Mouse (Mus musculus) cerebellum, adult 2 months (tissue): ENCODE measurements around the gene Ints3. TPM values are rescaled to one million over a fixed set of nuclear protein-coding genes. Genes with fewer than 3 reads are reported as not detected.
A peak's percentile ranks its signal among the peaks of the same experiment; 100 is the strongest.

Experiments used
- DNase-seq, 2 experiments: peaks; one replicate each; pipeline ENCODE4 v3.0.0; 2021
- H3K27ac ChIP-seq: fragments of 200-500 bp; 2 replicates; pipeline ENCODE4 v1.5.1; 2012; ENCODE audit warnings: low read length, control low read depth, inconsistent platforms; ENCODE audit not compliant: insufficient read depth
- H3K27me3 ChIP-seq: fragments of 200-500 bp; 2 replicates; pipeline ENCODE4 v1.6.1; 2012; ENCODE audit warnings: inconsistent platforms, mild to moderate bottlenecking, low read length, moderate library complexity; ENCODE audit not compliant: control insufficient read depth, insufficient read depth
- H3K4me1 ChIP-seq: fragments of 200-500 bp; 2 replicates; pipeline ENCODE4 v1.6.1; 2011; ENCODE audit warnings: low read length; ENCODE audit not compliant: control insufficient read depth, insufficient read depth
- H3K4me3 ChIP-seq: fragments of 200-500 bp; replicated peaks from 2 replicates; pipeline ENCODE3; 2011; ENCODE audit warnings: mild to moderate bottlenecking, low read depth, low read length, control low read depth; ENCODE audit not compliant: insufficient read depth
- CTCF ChIP-seq: fragments of 200-500 bp; IDR thresholded peaks from 2 replicates; pipeline ENCODE4 v1.5.1; 2011; ENCODE audit warnings: low read depth, mild to moderate bottlenecking, control low read depth, low read length, moderate library complexity, borderline replicate concordance; ENCODE audit not compliant: insufficient read depth
- POLR2A ChIP-seq: fragments of 200-500 bp; IDR thresholded peaks from 2 replicates; pipeline ENCODE4 v1.6.1; 2011; ENCODE audit warnings: low read length, control low read depth, borderline replicate concordance; ENCODE audit not compliant: insufficient read depth
- WGBS: fragments of 180-500 bp; shearing (Covaris S2); methylation state at CpG from one replicate; pipeline ENCODE4 v1.1.7; 2018; 5-methylcytosine and 5-hydroxymethylcytosine counted together
- polyA plus RNA-seq: library from polyadenylated mRNA; depleted of rRNA; stranded (reverse); fragments of >200 nt; gene quantifications from 2 replicates; pipeline ENCODE4 v1.2.3, GENCODE M21; 2012

Ints3 gene
- polyA plus RNA-seq, 1 experiment, result 48.5 TPM

DNA sequence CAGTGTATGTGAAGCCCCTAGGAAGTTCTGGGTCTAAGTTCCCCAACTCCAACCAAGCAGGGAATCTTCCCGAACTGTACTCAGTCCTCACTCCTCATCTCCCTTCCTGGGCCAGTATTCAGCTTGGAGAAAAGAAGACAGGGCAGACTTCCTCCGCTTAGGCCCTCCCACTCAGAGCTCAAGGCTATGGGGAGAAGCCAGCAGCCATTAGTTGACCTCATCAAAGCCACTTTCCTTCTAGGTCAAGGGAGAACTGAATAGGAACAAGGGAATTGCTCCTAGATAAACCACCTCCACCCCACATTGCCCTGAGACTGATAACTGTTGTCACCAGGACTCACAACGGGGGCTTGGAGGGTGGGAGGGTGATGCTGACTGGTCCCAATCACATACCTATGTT is 29.3 kb downstream of the Ints3 start:
- TF ChIP-seq CTCF, result no peak
- TF ChIP-seq POLR2A, result no peak
- no peak for DNase-seq
- no peak overlapping the region for H3K4me3 ChIP-seq
- H3K27me3 ChIP-seq, result no peaks in the 10 kb centered on the region
- WGBS, result 92% methylated on average over 3 of the region's 3 CpGs
- H3K27ac ChIP-seq, result no peak overlapping the region
- H3K4me1 ChIP-seq, result no peaks in the 10 kb centered on the region

DNA sequence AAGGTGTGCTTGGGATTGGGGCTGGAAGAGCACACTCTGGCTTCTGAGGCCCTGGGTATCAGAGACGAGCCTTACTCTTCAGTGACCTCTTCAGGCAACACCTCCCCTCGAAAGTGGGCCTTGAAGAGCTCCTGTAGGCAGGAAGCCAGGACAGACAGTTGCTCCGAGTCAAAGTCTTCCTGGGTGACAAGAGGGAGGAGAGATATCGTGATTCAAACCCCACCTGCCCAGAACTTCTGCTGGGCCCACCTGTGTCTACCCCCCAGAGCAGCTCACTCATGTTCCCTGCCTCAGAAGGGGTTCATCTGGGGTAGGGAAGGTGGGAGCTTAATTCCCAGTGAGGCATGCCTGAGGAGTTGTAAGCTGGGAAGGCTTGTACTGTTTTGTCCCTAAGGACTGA is 32.4 kb downstream of the Ints3 start:
- no peak for DNase-seq
- Histone ChIP-seq H3K27ac (no peak overlapping the region), H3K27me3 (no peaks in the 10 kb centered on the region), H3K4me3 (no peak overlapping the region), H3K4me1 (no peaks in the 10 kb centered on the region)
- 60% methylated on average over 4 of the region's 4 CpGs for WGBS
- TF ChIP-seq POLR2A, result no peak
- TF ChIP-seq CTCF, result no peak

DNA sequence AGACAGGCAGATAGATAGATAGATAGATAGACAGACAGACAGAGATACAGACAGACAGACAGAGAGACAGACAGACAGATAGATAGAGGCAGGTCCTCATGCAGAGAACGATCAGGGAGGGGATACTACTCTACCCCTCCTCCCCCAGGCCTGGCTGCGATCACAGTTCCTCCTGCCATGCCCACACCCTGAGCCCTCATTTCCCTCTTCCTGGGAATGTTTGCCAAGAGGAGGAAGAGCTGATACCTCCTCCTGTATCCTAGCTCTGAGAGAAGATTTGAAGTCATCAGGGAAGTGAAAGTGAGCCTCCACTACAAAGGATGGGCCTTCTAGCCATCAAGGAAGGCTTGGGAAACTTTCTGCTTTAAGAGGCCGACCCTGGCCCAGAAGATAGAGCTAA is 37.8 kb downstream of the Ints3 start:
- Histone ChIP-seq H3K4me1 (no peaks in the 10 kb centered on the region), H3K4me3 (no peak overlapping the region), H3K27me3 (no peaks in the 10 kb centered on the region), H3K27ac (no peak overlapping the region)
- DNase-seq, result no peak
- WGBS, result 75% methylated on average over 3 of the region's 3 CpGs
- no peak for TF ChIP-seq CTCF
- TF ChIP-seq POLR2A, result no peak

DNA sequence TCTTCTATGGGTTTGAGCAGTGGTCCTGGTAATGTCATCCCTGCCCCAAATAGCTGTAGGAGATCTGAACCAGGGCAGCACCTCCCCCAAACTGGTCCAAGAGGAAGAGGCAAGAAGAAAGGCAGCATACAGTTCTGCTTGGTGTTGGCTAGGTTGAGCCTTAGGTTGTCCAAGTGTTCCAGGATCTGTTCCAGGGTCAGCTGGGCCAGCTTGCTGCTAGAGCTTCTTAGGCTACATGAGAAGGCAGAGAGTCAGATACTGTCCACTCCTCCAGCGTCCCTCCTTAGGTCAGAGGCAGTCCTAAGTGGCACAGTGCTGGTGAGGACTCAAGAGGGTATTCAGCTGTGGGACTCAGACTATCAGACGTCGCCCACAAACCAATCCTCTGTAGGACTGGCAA is 40.8 kb downstream of the Ints3 start:
- WGBS, result 71% methylated on average over 3 of the region's 3 CpGs
- DNase-seq, result no peak
- no peaks in the 10 kb centered on the region for H3K27me3 ChIP-seq
- H3K27ac ChIP-seq, result no peak overlapping the region
- no peak overlapping the region for H3K4me3 ChIP-seq
- TF ChIP-seq POLR2A (no peak), CTCF (no peak)
- H3K4me1 ChIP-seq, result no peaks in the 10 kb centered on the region; the same call in 1 of the 2 replicates

DNA sequence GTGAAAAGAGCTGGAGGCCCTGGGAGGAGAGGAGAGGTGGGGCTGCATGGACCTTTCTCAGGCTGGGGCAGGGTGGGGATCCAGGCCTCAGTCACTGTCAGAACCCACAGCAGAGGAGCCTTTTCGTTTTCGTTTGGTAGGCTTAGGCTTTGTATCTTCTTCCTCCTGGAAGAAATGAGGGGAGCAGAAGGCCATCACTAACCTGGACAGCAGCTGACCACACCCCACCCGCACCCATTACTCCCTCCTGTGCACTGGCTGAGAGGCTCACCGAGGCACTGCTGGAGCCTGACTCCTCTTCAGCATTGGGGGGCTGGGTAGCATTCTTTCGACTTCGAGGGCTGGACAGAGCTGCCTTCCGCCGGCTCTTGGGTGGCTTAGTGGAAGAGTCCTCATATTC is 41.5 kb downstream of the Ints3 start:
- H3K27ac ChIP-seq, result no peak overlapping the region
- 85% methylated on average over 8 of the region's 8 CpGs for WGBS
- no peaks in the 10 kb centered on the region for H3K27me3 ChIP-seq
- H3K4me3 ChIP-seq, result no peak overlapping the region
- no peak for DNase-seq
- no peak for TF ChIP-seq POLR2A
- no peak for TF ChIP-seq CTCF
- peaks cover 6% of the 10 kb centered on the region for H3K4me1 ChIP-seq

DNA sequence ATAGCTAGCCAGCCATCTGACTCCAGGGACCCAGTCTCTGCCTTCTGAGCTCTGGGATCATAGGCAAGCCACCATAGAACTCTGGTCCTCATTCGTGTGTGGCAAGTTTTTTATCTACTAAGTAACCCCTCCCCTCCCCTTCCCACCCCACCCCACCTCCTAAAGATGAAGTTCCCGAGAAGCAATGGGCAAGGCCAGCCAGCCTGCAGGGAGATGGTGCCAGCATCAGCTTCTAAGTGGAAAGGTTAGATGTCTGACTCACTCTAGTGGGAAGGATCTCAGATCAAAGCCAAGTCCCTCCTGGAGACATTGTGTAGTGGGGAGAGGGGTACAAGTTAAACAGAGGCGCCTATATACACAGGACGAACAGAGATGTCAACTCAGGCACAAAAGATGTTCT is 42.4 kb downstream of the Ints3 start:
- no peak for DNase-seq
- 76% methylated on average over 4 of the region's 4 CpGs for WGBS
- H3K27me3 ChIP-seq, result no peaks in the 10 kb centered on the region
- no peak overlapping the region for H3K27ac ChIP-seq
- no peak for TF ChIP-seq CTCF
- no peak for TF ChIP-seq POLR2A
- peaks cover 6% of the 10 kb centered on the region for H3K4me1 ChIP-seq
- H3K4me3 ChIP-seq, result no peak overlapping the region

DNA sequence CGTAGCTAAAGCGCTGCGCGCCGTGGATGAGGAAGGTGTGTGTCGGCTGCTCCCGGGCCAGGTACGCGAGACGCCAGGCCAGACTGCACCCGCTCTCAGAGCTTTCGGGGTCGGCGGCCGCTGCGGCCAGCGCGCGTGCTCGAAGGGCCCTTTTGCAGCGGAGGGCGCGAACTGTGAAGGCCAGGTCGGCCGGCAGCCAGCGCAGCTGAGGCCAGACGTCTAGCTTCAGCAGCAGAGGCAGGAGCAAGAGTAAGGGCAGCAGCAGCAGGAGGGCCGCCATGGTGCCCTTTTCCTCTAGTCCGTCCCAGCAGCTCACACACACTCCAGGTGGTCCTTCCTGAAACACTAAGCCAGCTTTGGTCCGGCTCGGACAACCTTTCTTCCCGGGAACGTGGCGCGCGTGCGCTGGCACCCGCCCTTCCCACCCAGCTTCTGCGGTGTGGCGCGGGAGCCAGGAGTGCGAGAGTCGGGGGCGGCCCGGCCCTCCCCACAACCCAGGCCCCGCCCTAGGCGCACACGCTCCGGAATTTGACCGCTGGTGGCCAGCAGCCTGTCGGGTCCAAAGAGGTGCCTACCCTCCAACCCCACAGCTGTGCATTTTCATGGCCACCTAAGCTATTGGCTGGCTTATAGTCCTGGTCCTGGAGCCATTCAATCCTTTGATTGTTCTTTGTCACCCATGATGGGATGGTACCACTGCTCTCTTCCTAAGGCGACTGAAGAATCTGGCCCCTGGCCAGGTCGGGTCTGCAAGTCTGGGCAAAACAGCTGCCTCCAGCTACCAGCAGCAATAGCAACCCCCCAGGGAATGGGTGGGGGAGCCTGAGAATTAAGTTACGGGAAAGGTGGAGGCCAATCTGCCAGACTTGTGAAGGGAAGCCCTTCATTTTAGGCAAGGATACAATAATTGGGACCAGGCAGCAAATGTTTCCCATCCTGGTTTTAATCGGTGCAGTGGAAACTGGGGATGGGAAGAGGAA is 43.6 kb downstream of the Ints3 start, which contains the start of gene Slc27a3:
TSS of gene Slc27a3 (minus strand) at position 428 of the 980 bp plus-strand sequence.
- peak; percentile 47 to 55 for DNase-seq
- Histone ChIP-seq H3K4me3 (peak within 1 kb of the TSS; percentile 45), H3K27me3 (no peaks in the 10 kb centered on the region), H3K27ac (no peak within 1 kb of the TSS), H3K4me1 (peaks cover 6% of the 10 kb centered on the region)
- 3% methylated on average over 50 of the region's 55 CpGs for WGBS
- TF ChIP-seq POLR2A (no peak), CTCF (no peak)

DNA sequence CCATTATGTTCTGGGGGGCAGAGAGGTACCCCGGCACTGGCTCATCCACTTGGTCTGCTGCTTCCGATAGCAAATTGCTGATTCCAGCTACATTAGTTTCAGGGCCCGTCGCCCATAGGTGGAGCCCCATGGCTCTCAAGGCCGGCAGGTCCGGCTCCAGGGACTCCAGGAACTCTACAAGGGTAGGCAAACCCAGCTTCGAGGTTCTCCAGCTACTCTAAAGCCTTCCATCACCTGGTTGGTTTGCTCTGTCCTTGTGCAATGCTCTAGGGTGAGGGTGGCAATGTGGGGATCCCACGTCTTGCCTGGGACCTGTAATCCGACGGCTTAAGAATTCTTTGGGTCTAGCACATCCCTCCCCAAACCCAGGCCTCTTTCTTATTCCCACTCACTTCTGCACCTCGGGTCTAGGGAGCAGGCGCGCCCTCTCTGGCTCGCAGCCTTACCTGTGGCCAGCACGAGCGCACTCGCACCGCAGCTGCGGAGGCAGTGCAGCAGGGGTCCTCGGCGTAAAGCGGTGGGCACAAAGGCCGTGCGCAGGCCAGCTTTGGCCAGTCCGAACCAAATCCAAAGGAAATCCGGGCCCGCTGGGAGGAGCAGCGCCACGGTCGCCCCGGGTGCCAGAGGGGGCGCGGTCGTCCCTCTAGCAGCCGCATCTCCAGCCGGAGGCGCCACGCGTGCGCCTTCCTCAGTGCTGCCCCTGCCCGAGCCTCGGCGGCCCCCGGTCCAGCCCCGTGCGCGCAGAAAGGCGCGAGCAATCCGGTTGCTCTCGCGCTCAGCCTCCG is 44.5 kb downstream of the Ints3 start:
- H3K27ac ChIP-seq, result no peak overlapping the region
- DNase-seq, result peak; percentile 33 to 44
- TF ChIP-seq POLR2A (no peak), CTCF (no peak)
- peaks cover 6% of the 10 kb centered on the region for H3K4me1 ChIP-seq
- no peaks in the 10 kb centered on the region for H3K27me3 ChIP-seq
- peak overlapping the region; percentile 45 for H3K4me3 ChIP-seq
- 4% methylated on average over 53 of the region's 53 CpGs for WGBS
